Mouse (Mus musculus) heart, adult 2 months (tissue): ENCODE results near the gene Rnf126.

Source experiments
- CTCF ChIP-seq: fragments of 200-600 bp; IDR thresholded peaks from 2 replicates; pipeline ENCODE4 v1.8.1; 2022; ENCODE audit warnings: antibody characterized with exemption, mild to moderate bottlenecking, moderate library complexity
- POLR2A ChIP-seq: fragments of 200-500 bp; IDR thresholded peaks from 2 replicates; pipeline ENCODE4 v1.6.1; 2011; ENCODE audit warnings: mild to moderate bottlenecking, low read depth, low read length, control low read depth; ENCODE audit not compliant: insufficient read depth

- TF ChIP-seq POLR2A (no peak), CTCF (no peak)
These were observed 43.1 kb downstream of the Rnf126 start for GRCm38 (mm10) chr10:79723692-79724091.
